Mouse (Mus musculus) erythroblast, embryonic 14.5 days (primary cell): ENCODE data around the gene Dhcr24.

Experiments
- GATA1 ChIP-seq: IDR thresholded peaks from 2 replicates; pipeline ENCODE4 v1.6.1; 2012; ENCODE audit warnings: low read length, inconsistent platforms, mixed read lengths
- TAL1 ChIP-seq: IDR thresholded peaks from 3 replicates; pipeline ENCODE4 v1.6.1; 2012; ENCODE audit warnings: low read length, inconsistent platforms, mixed read lengths

GRCm38 (mm10) chr4:106557978-106558377 is 2.9 kb upstream of the Dhcr24 start:
- no peak for TF ChIP-seq GATA1
- TF ChIP-seq TAL1: no peak
